Mouse (Mus musculus) cerebellum, adult 8-10 months (tissue): ENCODE results near the gene Olfr153.
"Not testable (repeated sequence)": the region's sequence is repeated elsewhere in the genome, so short reads cannot be mapped to it uniquely, and the experiment has no call there.

Experiments
- DNase-seq: peaks from one replicate; pipeline ENCODE4 v3.0.0; 2022

Olfr153 gene

GRCm38 (mm10) chr2:87531496-87531895 is at the start of gene Olfr153:
Gene Olfr153 (plus strand): TSS chr2:87531796.
- DNase-seq, result no peak

GRCm38 (mm10) chr2:87482276-87482675 is 49.3 kb upstream of the Olfr153 start:
- no peak for DNase-seq

GRCm38 (mm10) chr2:87496993-87497392 is 34.6 kb upstream of the Olfr153 start, which contains the start of gene Pramel7:
Gene Pramel7 (minus strand): TSS chr2:87497093.
- not testable (repeated sequence) for DNase-seq

- DNase-seq, result no peak
Observed at GRCm38 (mm10) chr2:87506265-87506664, 25.3 kb upstream of the Olfr153 start, which contains the start of gene Pramel6. Gene Pramel6 (plus strand): TSS chr2:87506565.

- no peak for DNase-seq
Observed at GRCm38 (mm10) chr2:87515046-87515445, 16.6 kb upstream of the Olfr153 start.

- no peak for DNase-seq
Observed at GRCm38 (mm10) chr2:87515457-87516060, 16.0 kb upstream of the Olfr153 start.

- DNase-seq, result no peak
Observed at GRCm38 (mm10) chr2:87516581-87516980, 15.0 kb upstream of the Olfr153 start.

- DNase-seq, result no peak
Observed at GRCm38 (mm10) chr2:87520651-87521050, 10.9 kb upstream of the Olfr153 start.

- DNase-seq, result not testable (repeated sequence)
Observed at GRCm38 (mm10) chr2:87525899-87526616, 5.5 kb upstream of the Olfr153 start.

GRCm38 (mm10) chr2:87534826-87535225 is 3.2 kb downstream of the Olfr153 start:
- no peak for DNase-seq

GRCm38 (mm10) chr2:87545442-87545841 is 13.8 kb downstream of the Olfr153 start, which contains the start of gene Olfr1128:
Gene Olfr1128 (minus strand): TSS chr2:87545542.
- no peak for DNase-seq

GRCm38 (mm10) chr2:87573602-87574001 is 42.0 kb downstream of the Olfr153 start, which contains the start of gene Olfr1129:
Gene Olfr1129 (plus strand): TSS chr2:87573902.
- not testable (repeated sequence) for DNase-seq
